Mouse (Mus musculus) urinary bladder, adult 2 months (tissue): ENCODE data around the gene Srrm3. TPM values are rescaled to one million over a fixed set of nuclear protein-coding genes. Genes with fewer than 3 reads are reported as not detected.

Experiments used
- DNase-seq: peaks from one replicate; pipeline ENCODE4 v3.0.0; 2022; ENCODE audit warnings: low spot score
- polyA plus RNA-seq: library from polyadenylated mRNA; depleted of rRNA; stranded (reverse); fragments of >200 nt; gene quantifications from 2 replicates; pipeline ENCODE4 v1.2.3, GENCODE M21; 2012; rRNA removed

Srrm3 gene
- polyA plus RNA-seq, 1 experiment = 0.12 TPM

DNA sequence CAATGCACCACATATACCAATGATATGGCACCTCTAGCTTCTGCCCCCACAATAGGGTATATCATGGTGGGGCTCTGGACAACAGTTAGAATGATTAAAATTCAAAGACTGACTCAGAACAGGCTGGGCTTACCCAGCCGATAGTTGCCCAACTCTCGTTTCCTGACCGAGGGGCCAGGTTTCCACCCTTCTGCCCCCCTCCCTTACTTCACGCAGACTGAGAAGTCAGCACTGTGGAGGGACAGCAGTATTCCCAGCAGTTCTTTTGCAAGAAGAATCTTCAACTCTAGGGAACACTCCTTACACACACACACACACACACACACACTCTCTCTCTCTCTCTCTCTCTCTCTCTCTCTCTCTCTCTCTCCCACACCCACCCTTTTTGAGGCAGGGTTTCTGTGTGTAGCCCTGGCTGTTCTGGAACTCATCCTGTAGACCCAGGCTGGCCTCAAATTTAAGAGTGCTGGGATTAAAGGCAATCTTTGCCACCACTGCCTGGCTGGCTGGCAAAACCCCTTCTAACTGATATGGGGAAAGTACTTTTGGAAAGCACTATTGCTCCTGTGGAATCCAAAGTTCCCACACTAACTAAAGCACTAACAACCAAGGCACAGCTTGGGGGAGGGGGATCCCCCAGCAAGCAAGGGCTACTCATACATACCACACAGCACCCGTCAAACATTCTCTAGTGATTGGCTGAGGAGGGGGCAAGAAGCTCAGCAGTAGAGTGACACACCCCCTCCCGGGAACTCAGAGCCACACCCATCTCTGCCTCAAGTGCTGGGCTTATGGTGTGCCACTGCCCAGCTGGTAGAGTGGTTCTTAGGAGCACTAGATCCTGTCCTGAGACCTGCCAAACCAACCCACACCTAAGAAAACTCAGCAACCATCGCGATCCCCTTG, 98.9 kb downstream of the Srrm3 start:
- no peak for DNase-seq

DNA sequence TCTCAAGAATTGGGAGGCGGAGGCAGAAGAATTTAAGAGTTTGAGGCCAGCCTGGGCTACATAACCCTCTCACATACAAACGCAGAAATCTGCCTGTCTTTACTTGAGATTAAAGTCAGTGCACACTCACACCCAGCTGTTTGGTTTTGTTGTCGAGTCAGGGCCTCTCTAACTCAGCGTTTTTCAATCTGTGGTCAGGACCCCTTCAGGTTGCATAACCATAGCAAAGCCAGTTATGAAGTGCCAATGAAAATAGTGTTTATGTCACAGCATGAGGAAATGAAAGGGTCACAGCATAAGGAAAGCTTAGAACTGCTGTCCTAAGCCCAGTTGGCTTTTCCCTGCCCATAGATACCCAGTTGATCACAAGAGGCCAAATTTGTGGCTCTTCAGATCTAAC, 100.2 kb downstream of the Srrm3 start:
- no peak for DNase-seq

DNA sequence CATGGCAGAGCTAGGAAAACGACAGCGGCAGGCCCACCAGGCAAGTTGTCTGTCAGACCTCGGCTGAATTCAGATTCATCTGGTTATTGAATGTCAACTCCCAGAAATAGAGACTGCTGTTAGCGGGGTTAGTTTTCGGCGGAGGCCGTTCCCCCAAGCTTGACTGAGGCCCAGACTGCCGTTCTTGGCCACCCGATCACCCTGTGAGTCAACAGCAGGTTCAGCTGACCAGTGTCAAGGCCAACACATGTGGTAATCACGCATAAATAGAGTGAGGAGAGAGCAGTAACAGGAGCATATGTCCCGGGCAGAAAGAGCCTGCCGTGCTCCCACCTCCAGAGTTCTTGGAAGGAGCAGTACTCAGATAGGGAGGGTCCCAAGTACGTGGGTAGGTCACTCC, 100.6 kb downstream of the Srrm3 start:
- no peak for DNase-seq

DNA sequence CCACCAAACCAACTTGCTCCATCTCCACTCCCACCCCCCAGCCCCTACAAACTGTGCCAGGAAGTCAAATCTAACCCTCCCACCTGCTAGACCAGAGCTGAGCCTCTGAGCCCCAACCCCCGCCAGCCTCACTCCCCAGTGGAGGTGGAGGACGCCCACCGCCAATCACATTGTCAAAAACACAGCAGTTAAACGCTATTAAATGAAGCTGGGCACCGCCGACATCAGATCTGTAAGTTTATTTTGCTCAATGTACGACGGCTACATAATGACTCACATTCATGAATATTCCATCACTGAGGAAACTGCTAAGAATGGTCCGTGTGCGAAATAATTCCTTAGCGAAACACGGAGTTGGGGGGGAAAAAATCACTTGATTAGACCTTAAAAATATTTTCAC, 101.5 kb downstream of the Srrm3 start:
- DNase-seq = no peak

DNA sequence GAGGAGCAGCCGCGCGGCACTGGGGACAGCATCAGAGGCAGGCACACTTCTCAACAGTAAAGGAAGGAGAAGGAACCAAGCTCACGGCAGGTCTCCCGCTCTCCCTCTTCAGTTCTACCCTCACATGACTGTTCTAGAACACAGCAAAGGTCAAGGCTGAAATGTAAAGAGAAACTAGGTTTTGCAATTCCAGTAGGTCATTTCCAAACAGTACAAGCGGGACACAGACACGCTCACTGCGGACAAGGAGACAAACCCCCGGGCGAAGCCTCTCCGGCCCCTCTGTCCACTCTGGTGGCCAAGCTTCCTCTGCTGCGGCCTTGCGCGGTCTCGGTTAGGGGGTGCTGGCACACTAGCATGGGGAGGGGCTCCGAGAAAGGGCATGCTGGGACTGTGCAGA, 102.3 kb downstream of the Srrm3 start:
- DNase-seq = no peak

DNA sequence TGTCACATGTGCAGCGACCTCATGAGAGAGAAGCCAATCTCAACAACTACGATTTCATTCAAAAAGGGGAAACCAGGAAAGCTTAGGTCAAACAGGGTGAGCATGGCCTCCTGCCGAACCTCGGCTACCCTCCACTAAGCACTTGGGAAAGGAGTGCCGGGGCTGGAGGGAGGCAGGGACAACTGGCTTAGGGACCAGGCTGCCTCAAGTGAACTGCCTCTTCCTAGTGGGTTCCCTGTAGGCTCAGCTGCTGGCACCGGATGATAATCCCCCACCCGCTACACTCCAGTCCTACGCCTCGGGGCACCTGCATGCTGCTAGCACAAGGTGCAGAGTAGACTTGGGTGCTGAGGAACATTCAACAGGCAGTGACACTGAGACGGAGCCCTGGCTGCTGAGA, 103.0 kb downstream of the Srrm3 start:
- DNase-seq = no peak

DNA sequence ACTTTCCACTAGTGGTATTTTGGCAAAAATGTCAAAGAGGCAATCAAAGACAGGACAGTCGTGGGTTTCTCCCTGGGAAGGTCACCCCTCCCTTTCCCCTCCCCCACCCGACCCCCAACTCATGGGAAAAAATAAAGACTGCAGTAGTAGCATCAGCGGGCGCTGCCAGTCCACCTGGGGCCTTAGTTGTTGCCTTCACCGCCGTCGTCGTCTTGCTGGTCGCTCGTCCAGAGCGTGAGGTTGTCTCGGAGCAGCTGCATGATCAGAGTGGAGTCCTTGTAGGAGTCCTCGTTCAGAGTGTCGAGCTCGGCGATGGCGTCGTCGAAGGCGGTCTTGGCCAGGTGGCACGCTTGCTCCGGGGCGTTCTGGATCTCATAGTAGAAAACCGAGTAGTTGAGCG, 104.1 kb downstream of the Srrm3 start:
- DNase-seq = no peak

DNA sequence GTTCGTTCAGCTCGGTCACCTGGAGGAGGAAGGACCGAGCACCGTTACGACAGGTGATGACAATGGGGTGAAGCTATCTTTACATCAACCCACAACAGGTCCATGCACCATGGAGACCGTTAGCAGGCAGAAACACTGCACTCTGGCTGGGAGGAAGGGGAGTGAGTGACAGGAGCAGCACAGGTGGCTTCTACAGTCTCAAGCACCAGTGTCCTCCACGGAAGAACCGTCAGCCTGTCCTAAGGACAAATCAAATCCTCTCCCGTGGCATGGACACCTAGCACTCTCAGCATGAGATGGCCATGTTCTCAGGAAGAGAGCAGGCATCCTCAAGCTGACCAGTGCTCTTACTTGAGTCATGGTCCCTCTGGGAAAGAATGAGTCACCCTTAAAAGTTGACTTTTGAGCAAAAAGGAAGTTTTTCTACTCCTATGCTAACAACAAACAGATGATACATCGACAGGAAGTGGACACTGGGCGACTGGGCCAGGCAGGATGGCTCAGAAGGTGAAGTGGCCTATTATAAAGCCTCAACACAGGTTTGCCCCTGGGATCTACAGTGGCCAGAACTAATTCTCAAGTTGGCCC, 105.0 kb downstream of the Srrm3 start:
- DNase-seq = no peak

DNA sequence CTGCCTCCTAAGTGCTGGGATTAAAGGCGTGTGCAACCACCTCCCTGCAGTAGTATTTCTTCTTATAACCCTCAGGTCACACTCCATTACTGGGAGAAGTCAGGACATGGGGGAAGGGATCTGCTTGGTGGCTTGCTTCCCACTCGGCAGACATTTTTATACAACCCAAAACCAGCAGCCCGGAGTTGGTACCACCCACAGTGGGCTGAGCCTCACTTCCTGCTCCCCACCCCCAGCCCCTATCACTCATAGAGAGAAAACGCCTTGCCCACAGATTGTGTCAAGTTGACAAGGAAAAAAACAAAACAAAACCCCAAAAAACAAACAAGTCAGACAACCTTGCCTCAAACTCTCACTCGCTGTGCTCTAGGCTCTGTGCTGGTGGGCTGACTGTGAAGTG, 106.5 kb downstream of the Srrm3 start:
- no peak for DNase-seq

DNA sequence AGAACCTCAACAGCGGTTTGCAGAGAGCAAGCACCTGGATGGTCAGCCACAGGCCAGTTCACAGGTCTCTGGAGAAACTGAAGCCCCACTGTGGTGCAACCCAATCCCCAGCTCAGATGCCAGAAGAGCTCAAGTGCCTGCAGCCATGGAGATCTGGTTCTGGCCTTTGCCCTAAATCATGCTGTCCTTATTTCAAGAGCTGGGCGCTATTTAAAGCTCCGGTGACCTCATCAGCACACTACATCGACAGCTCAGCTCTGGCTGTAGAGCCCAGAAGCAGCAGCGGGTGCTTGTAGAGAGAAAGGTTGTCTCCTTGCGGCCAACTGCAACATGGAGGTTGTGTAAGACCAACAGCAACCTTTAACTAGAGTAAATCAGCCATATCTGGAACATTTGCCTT, 107.5 kb downstream of the Srrm3 start:
- no peak for DNase-seq

DNA sequence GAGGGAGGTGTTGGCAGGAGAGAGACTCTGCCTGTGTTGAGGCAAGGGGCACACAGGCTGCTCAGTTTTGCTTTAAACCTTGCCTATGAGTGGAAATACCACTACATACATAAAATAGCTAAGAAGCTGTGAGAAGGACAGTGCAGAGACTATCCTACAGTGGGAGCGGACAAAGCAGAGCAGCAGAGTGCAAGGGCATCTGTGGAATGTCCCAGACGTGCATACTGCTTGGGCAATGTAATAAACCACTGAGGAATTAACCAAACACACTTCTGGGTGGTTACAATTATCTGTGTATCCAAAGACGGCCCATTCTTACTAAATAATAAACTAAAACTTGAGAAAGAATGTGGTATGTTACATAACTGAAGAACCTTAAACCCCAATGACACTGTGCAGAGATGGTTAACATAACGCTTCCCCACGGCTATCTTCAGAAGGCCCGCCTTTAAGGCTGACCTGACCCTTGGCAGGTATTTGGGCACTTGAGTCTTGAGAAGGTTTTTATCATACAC, 109.4 kb downstream of the Srrm3 start:
- DNase-seq = no peak

DNA sequence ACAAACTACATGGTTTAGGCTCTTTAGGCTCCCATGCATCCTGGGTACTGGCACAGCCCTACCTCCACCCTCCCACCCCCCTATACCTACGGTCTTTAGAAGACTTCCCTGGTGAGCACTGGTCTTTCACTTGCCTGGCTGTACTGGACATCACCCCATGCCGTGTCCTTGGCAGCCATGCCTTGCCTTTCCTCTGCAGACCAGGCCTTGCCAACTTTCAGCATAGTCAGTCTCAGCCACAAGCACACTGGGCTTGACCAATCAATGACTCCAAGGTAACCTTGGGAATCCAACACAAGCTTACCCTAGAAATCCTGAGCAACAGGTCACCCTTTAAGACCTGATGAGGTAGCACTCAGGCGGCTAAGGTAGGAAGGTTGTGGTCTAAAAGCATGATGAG, 109.9 kb downstream of the Srrm3 start:
- no peak for DNase-seq

DNA sequence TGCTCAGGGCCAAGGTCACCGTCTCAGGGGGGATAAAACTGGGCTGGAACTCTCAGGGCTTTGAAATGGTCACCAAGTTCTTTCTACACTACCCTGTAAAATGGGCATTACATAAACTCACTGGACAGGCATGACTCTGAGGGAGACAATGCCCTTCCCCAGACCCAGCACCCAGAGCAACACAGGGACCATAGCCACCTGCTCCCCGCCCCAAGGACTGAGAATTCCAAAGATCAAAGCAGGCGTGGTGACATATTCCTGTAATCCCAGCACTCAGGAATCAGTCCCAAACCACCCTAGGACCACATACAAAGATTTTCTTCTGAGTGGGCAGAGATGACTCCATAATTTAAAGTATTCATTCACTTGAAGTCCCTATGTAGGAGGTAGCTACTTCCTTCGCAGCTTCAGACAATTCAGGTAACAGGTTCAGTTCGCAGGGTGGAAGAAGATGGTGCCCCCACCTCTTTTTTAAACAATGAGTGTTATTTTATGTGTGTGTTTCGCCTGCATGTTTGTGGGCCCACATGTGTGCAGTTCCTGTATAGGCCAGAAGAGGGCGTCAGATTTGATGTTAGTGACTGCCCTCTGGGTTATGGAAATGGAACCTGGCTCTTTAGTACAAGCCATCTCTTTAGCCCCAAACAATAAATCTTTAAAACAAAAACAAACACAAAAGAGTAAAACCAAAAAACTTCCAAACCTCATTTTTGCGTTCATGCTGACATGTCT, 110.8 kb downstream of the Srrm3 start:
- DNase-seq = no peak

DNA sequence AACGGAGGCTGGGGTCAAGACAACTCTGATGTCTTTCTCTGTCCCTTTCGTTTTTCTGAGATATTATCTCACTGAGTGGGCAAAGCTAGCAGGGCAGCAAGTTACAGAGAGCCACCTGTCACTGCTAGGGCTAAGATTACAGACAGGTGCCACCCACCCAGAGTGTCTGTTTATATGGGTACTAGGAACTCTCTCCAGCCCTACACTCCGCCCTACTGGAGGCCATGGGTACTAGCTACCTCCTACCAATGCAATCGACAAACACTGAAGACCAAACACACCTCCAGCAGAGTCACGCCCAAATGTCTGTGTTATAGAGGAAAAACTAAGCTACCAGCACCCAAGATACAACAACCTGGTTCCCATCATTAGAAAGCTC, 111.4 kb downstream of the Srrm3 start:
- DNase-seq = no peak

DNA sequence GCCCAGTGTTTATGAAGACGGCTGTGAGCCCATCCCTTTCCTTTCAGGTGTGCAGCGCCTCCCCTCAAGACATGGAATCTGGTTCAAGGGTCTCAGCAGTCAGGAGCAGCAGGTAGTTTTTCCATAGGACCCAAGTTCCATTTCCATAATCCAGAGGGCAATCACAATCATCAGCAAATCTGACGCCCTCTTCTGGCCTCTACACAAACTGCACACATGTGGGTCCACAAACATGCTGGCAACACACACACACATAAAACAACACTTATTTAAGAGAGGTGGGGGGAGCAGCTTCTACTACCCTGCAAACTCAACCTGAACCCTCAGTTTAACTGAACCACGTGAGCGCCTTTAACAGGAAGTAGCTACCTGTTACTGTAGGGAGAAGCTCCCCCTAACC, 111.9 kb downstream of the Srrm3 start:
- no peak for DNase-seq

DNA sequence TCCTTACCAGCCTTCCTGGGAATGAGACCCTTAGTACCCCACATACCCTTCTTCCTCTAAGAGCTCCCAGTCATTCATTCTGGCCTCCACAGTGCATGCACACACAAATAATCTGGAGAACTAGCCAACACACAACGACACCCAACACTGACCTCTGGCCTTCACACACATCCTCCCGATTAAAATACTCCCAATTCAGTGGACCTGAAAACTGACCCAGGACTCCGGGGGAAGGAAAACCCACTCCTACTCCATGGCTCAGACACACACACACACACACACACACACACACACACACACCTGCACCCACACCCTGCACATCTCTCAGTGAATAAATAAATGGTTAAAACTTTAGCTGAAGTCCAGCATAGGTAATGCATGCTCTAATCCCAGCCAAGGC, 113.2 kb downstream of the Srrm3 start:
- DNase-seq = no peak

DNA sequence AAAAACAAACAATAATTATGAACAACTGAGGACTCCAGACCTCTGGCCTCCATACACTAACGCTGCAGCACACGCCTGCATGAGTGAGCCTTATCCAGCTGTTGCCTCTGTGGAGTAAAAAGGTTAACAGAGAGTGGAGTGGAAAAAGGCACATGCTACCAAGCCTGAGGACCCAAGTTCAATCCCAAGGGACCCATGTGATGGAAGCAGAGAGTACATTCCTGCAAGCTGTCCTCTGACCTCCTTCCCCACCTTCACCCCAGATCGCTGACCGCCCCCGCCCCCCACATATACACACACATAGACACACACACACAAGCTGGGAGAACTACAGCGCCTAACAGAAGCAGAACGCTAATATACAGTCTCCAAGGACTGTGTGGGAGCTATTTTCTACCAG, 117.2 kb downstream of the Srrm3 start:
- DNase-seq = no peak

Other genes with a start within 250 kb of the Srrm3 start
- gene Ccl26, start 243.3 kb upstream of the Srrm3 start, polyA plus RNA-seq = not detected in 2 replicates
- 12.1 and 16.2 TPM in 2 replicates for gene Ccl24, start 233.8 kb upstream of the Srrm3 start, polyA plus RNA-seq
- 27.6 and 33.2 TPM in 2 replicates for gene Rhbdd2, start 174.3 kb upstream of the Srrm3 start, polyA plus RNA-seq
- gene Por, start 136.9 kb upstream of the Srrm3 start, polyA plus RNA-seq = 140 and 145 TPM in 2 replicates
- gene Tmem120a, start 62.4 kb upstream of the Srrm3 start, polyA plus RNA-seq = 21.0 and 21.7 TPM in 2 replicates
- 0.44 and 0.48 TPM in 2 replicates for gene Styxl1, start 28.5 kb upstream of the Srrm3 start, polyA plus RNA-seq
- gene Mdh2, start 28.4 kb upstream of the Srrm3 start, polyA plus RNA-seq = 264 and 269 TPM in 2 replicates
- 816 and 846 TPM in 2 replicates for gene Hspb1, start 81.0 kb downstream of the Srrm3 start, polyA plus RNA-seq
- 54.0 and 76.6 TPM in 2 replicates for gene Ywhag, start 127.7 kb downstream of the Srrm3 start, polyA plus RNA-seq
- gene Ssc4d, start 167.6 kb downstream of the Srrm3 start, polyA plus RNA-seq = 3.4 and 4.2 TPM in 2 replicates
- not detected in 2 replicates for gene Zp3, start 173.2 kb downstream of the Srrm3 start, polyA plus RNA-seq
- 16.8 and 17.3 TPM in 2 replicates for gene Dtx2, start 187.9 kb downstream of the Srrm3 start, polyA plus RNA-seq
- 113 and 152 TPM in 2 replicates for gene Upk3b, start 231.6 kb downstream of the Srrm3 start, polyA plus RNA-seq
- 4.5 and 6.1 TPM in 2 replicates for gene Upk3bl, start 247.6 kb downstream of the Srrm3 start, polyA plus RNA-seq